Mouse (Mus musculus): Measurements from ENCODE around the gene Csrp2. TPM values are rescaled to one million over a fixed set of nuclear protein-coding genes. Genes with fewer than 3 reads are reported as not detected.

Gene Csrp2
- polyA plus RNA-seq, 1 experiment from 2014 or later: 193 TPM

GRCm38 (mm10) chr10:110916666-110917344, 2.8 kb upstream of the Csrp2 start:
- Histone ChIP-seq H3K36me3 (no peaks in the 10 kb centered on the region), H3K9me3 (no peaks in the 10 kb centered on the region), H3K4me1 (peaks cover 25% of the 10 kb centered on the region), H3K4me3 (no peak overlapping the region), H3K9ac (no peak overlapping the region), H3K27me3 (no peaks in the 10 kb centered on the region), H3K4me2 (no peak overlapping the region), H3K27ac (no peak overlapping the region)
- WGBS: 59% methylated on average over 11 of the region's 11 CpGs
- ATAC-seq (ENCODE audit: borderline replicate concordance, extremely low read depth, low FRiP score, low TSS enrichment): no peak

- 91% methylated on average over 6 of the region's 6 CpGs for WGBS
- no peak overlapping the region for H3K9ac ChIP-seq
- no peaks in the 10 kb centered on the region for H3K9me3 ChIP-seq
- H3K27ac ChIP-seq: no peak overlapping the region
- no peak overlapping the region for H3K4me2 ChIP-seq
- H3K4me1 ChIP-seq: peaks cover 32% of the 10 kb centered on the region
- H3K4me3 ChIP-seq: no peak overlapping the region
- H3K36me3 ChIP-seq: no peaks in the 10 kb centered on the region
- no peaks in the 10 kb centered on the region for H3K27me3 ChIP-seq
- no peak for ATAC-seq (ENCODE audit: borderline replicate concordance, extremely low read depth, low FRiP score, low TSS enrichment)
Observed at GRCm38 (mm10) chr10:110917521-110917920, 2.1 kb upstream of the Csrp2 start.

GRCm38 (mm10) chr10:110918414-110919391, 886 bp upstream of the Csrp2 start:
- peaks cover 32% of the 10 kb centered on the region for H3K4me1 ChIP-seq
- peak overlapping the region; percentile 68 for H3K4me3 ChIP-seq
- H3K36me3 ChIP-seq: no peaks in the 10 kb centered on the region
- H3K27ac ChIP-seq: peak overlapping the region; percentile 97
- H3K9me3 ChIP-seq: no peaks in the 10 kb centered on the region
- H3K27me3 ChIP-seq: no peaks in the 10 kb centered on the region
- peak overlapping the region; percentile 91 for H3K4me2 ChIP-seq
- peak overlapping the region; percentile 84; the same call in 1 of the 2 replicates for H3K9ac ChIP-seq
- 19% methylated on average over 26 of the region's 26 CpGs for WGBS
- no peak for ATAC-seq (ENCODE audit: borderline replicate concordance, extremely low read depth, low FRiP score, low TSS enrichment)

- Histone ChIP-seq H3K36me3 (no peaks in the 10 kb centered on the region), H3K27ac (peak overlapping the region; percentile 97), H3K4me3 (peak overlapping the region; percentile 68), H3K27me3 (no peaks in the 10 kb centered on the region), H3K4me1 (peaks cover 32% of the 10 kb centered on the region), H3K9ac (peak overlapping the region; percentile 84), H3K4me2 (peak overlapping the region; percentile 91), H3K9me3 (no peaks in the 10 kb centered on the region)
- under 1% methylated on average over 15 of the region's 15 CpGs for WGBS
- peak; percentile 30 for ATAC-seq (ENCODE audit: borderline replicate concordance, extremely low read depth, low FRiP score, low TSS enrichment)
Observed at GRCm38 (mm10) chr10:110920368-110920950, 870 bp downstream of the Csrp2 start.

GRCm38 (mm10) chr10:110921890-110922289, 2.3 kb downstream of the Csrp2 start:
- H3K36me3 ChIP-seq: no peaks in the 10 kb centered on the region
- H3K9me3 ChIP-seq: no peaks in the 10 kb centered on the region
- no peak for ATAC-seq (ENCODE audit: borderline replicate concordance, extremely low read depth, low FRiP score, low TSS enrichment)
- peak overlapping the region; percentile 91 for H3K4me2 ChIP-seq
- WGBS: 57% methylated on average over 3 of the region's 3 CpGs
- no peaks in the 10 kb centered on the region for H3K27me3 ChIP-seq
- H3K4me3 ChIP-seq: peak overlapping the region; percentile 68; the same call in 1 of the 2 replicates
- H3K27ac ChIP-seq: no peak overlapping the region
- no peak overlapping the region for H3K9ac ChIP-seq
- H3K4me1 ChIP-seq: peaks cover 40% of the 10 kb centered on the region

GRCm38 (mm10) chr10:110922612-110923011, 3.0 kb downstream of the Csrp2 start:
- Histone ChIP-seq H3K4me3 (no peak overlapping the region), H3K4me2 (peak overlapping the region; percentile 91; the same call in 1 of the 2 replicates), H3K4me1 (peaks cover 48% of the 10 kb centered on the region), H3K27ac (no peak overlapping the region), H3K27me3 (no peaks in the 10 kb centered on the region), H3K36me3 (no peaks in the 10 kb centered on the region), H3K9me3 (no peaks in the 10 kb centered on the region), H3K9ac (no peak overlapping the region)
- WGBS: 70% methylated on average over 9 of the region's 9 CpGs
- no peak for ATAC-seq (ENCODE audit: borderline replicate concordance, extremely low read depth, low FRiP score, low TSS enrichment)

- peak; percentile 66; the same call in 1 of the 2 replicates for ATAC-seq (ENCODE audit: borderline replicate concordance, extremely low read depth, low FRiP score, low TSS enrichment)
- peaks cover 39% of the 10 kb centered on the region for H3K4me1 ChIP-seq
- H3K4me2 ChIP-seq: peak overlapping the region; percentile 23
- 27% methylated on average over 11 of the region's 11 CpGs for WGBS
- no peak overlapping the region for H3K9ac ChIP-seq
- H3K36me3 ChIP-seq: no peaks in the 10 kb centered on the region
- no peaks in the 10 kb centered on the region for H3K9me3 ChIP-seq
- no peak overlapping the region for H3K4me3 ChIP-seq
- H3K27ac ChIP-seq: no peak overlapping the region
- no peaks in the 10 kb centered on the region for H3K27me3 ChIP-seq
Observed at GRCm38 (mm10) chr10:110927491-110927890, 7.9 kb downstream of the Csrp2 start.

- H3K27ac ChIP-seq: no peak overlapping the region
- 59% methylated on average over 4 of the region's 4 CpGs for WGBS
- no peaks in the 10 kb centered on the region for H3K36me3 ChIP-seq
- no peak overlapping the region for H3K4me2 ChIP-seq
- no peak overlapping the region for H3K9ac ChIP-seq
- no peak for ATAC-seq (ENCODE audit: borderline replicate concordance, extremely low read depth, low FRiP score, low TSS enrichment)
- H3K4me1 ChIP-seq: peaks cover 39% of the 10 kb centered on the region
- H3K4me3 ChIP-seq: no peak overlapping the region
- no peaks in the 10 kb centered on the region for H3K27me3 ChIP-seq
- H3K9me3 ChIP-seq: no peaks in the 10 kb centered on the region
Observed at GRCm38 (mm10) chr10:110929756-110930155, 10.2 kb downstream of the Csrp2 start.

- Histone ChIP-seq H3K4me3 (no peak overlapping the region), H3K4me1 (peaks cover 35% of the 10 kb centered on the region), H3K9me3 (no peaks in the 10 kb centered on the region), H3K27ac (peak overlapping the region; percentile 51), H3K27me3 (no peaks in the 10 kb centered on the region), H3K36me3 (no peaks in the 10 kb centered on the region), H3K4me2 (no peak overlapping the region; the same call in 1 of the 2 replicates), H3K9ac (no peak overlapping the region)
- no peak for ATAC-seq (ENCODE audit: borderline replicate concordance, extremely low read depth, low FRiP score, low TSS enrichment)
- 73% methylated on average over 13 of the region's 13 CpGs for WGBS
Observed at GRCm38 (mm10) chr10:110931161-110931912, 11.7 kb downstream of the Csrp2 start.

- no peak overlapping the region for H3K9ac ChIP-seq
- peak overlapping the region; percentile 51 for H3K27ac ChIP-seq
- 0 out of 2 replicates have a peak, but pooled peaks have one; percentile 40 for ATAC-seq (ENCODE audit: borderline replicate concordance, extremely low read depth, low FRiP score, low TSS enrichment)
- H3K36me3 ChIP-seq: no peaks in the 10 kb centered on the region
- H3K4me3 ChIP-seq: no peak overlapping the region
- H3K4me2 ChIP-seq: no peak overlapping the region; the same call in 1 of the 2 replicates
- 58% methylated on average over 20 of the region's 20 CpGs for WGBS
- H3K4me1 ChIP-seq: peaks cover 28% of the 10 kb centered on the region
- no peaks in the 10 kb centered on the region for H3K27me3 ChIP-seq
- no peaks in the 10 kb centered on the region for H3K9me3 ChIP-seq
Observed at GRCm38 (mm10) chr10:110931913-110932560, 12.4 kb downstream of the Csrp2 start.

Measured in lung, embryonic 15.5 days (tissue).